Mouse (Mus musculus) limb, embryonic 11.5 days (tissue): ENCODE data around the gene Dglucy. TPM values are rescaled to one million over a fixed set of nuclear protein-coding genes. Genes with fewer than 3 reads are reported as not detected.

Source experiments
- ATAC-seq: fragments of 200-750 bp; cut with Nextera tagmentation; 2 replicates; pipeline ENCODE4 v1.8.0; 2017; ENCODE audit warnings: low read depth; ENCODE audit not compliant: insufficient number of reproducible peaks, low FRiP score, low TSS enrichment
- DNase-seq: peaks from one replicate; pipeline ENCODE4 v3.0.0-alpha.2; 2015; ENCODE audit warnings: low spot score
- H3K27ac ChIP-seq: fragments of 300-500 bp; sonication (generic); replicated peaks from 2 replicates; pipeline ENCODE4 v1.5.1; 2014; ENCODE audit warnings: low read depth, mild to moderate bottlenecking, low read length
- H3K27me3 ChIP-seq: fragments of 300-500 bp; sonication (generic); 2 replicates; pipeline ENCODE4 v1.6.1; 2014; ENCODE audit warnings: mild to moderate bottlenecking, low read length, mixed read lengths; ENCODE audit not compliant: control insufficient read depth, insufficient read depth
- H3K36me3 ChIP-seq: fragments of 300-500 bp; sonication (generic); 2 replicates; pipeline ENCODE4 v1.6.1; 2014; ENCODE audit warnings: mild to moderate bottlenecking, low read length, moderate library complexity, mixed read lengths; ENCODE audit not compliant: control insufficient read depth, insufficient read depth
- H3K4me1 ChIP-seq: fragments of 300-500 bp; sonication (generic); 2 replicates; pipeline ENCODE4 v1.6.1; 2014; ENCODE audit warnings: low read length, mixed read lengths; ENCODE audit not compliant: control insufficient read depth, insufficient read depth
- H3K4me2 ChIP-seq: fragments of 300-500 bp; sonication (generic); 2 replicates; pipeline ENCODE4 v1.6.1; 2014; ENCODE audit warnings: low read depth, mild to moderate bottlenecking, moderate library complexity; ENCODE audit not compliant: severe bottlenecking
- H3K4me3 ChIP-seq: fragments of 300-500 bp; sonication (generic); 2 replicates; pipeline ENCODE4 v1.5.1; 2014; ENCODE audit warnings: low read depth, low read length
- H3K9ac ChIP-seq: fragments of 300-500 bp; sonication (generic); 2 replicates; pipeline ENCODE4 v1.6.1; 2014; ENCODE audit warnings: mild to moderate bottlenecking, low read length
- H3K9me3 ChIP-seq: fragments of 300-500 bp; sonication (generic); 2 replicates; pipeline ENCODE4 v1.6.1; 2016; ENCODE audit warnings: low read length; ENCODE audit not compliant: control insufficient read depth
- WGBS: fragments of 180-500 bp; shearing (Covaris S2); extraction: QIAGEN DNeasy Blood & Tissue Kit; methylation state at CpG from one replicate; pipeline ENCODE4 v1.1.7; 2014; 5-methylcytosine and 5-hydroxymethylcytosine counted together
- polyA plus RNA-seq: library from polyadenylated mRNA; unstranded; fragments of >200 nt; fragmentation: Nextera tagmentation; extraction: Ambion mirVana; gene quantifications from 2 replicates; pipeline ENCODE4 v1.2.1, GENCODE M21; 2014

Gene Dglucy
- polyA plus RNA-seq: 0.28 and 0.36 TPM in 2 replicates

GRCm38 (mm10) chr12:100778934-100779865 lies at the start of gene Dglucy:
Gene Dglucy, plus strand, starts transcription at chr12:100779057.
- Histone ChIP-seq H3K4me1 (no peaks in the 10 kb centered on the region), H3K36me3 (no peaks in the 10 kb centered on the region), H3K9ac (no peak within 1 kb of the TSS), H3K4me2 (no peak within 1 kb of the TSS), H3K27ac (no peak within 1 kb of the TSS), H3K9me3 (no peaks in the 10 kb centered on the region), H3K27me3 (no peaks in the 10 kb centered on the region), H3K4me3 (no peak within 1 kb of the TSS)
- 76% methylated on average over 12 of the region's 12 CpGs for WGBS
- ATAC-seq: 0 out of 2 replicates have a peak, but pooled peaks have one; percentile 62
- DNase-seq: no peak

GRCm38 (mm10) chr12:100735156-100735555 lies 43.7 kb upstream of the Dglucy start:
- H3K4me1 ChIP-seq: no peaks in the 10 kb centered on the region
- H3K9ac ChIP-seq: no peak overlapping the region
- DNase-seq (no peak), ATAC-seq (no peak)
- no peak overlapping the region for H3K4me2 ChIP-seq
- H3K9me3 ChIP-seq: no peaks in the 10 kb centered on the region
- no peak overlapping the region for H3K4me3 ChIP-seq
- H3K27ac ChIP-seq: no peak overlapping the region
- H3K27me3 ChIP-seq: no peaks in the 10 kb centered on the region
- 52% methylated on average over 5 of the region's 5 CpGs for WGBS
- H3K36me3 ChIP-seq: no peaks in the 10 kb centered on the region

GRCm38 (mm10) chr12:100735581-100735980 lies 43.3 kb upstream of the Dglucy start:
- Histone ChIP-seq H3K4me3 (no peak overlapping the region), H3K27ac (no peak overlapping the region), H3K9me3 (no peaks in the 10 kb centered on the region), H3K27me3 (no peaks in the 10 kb centered on the region), H3K4me1 (no peaks in the 10 kb centered on the region), H3K4me2 (no peak overlapping the region), H3K36me3 (no peaks in the 10 kb centered on the region), H3K9ac (no peak overlapping the region)
- DNase-seq (no peak), ATAC-seq (no peak)
- WGBS: 69% methylated on average over 2 of the region's 2 CpGs

GRCm38 (mm10) chr12:100738498-100738897 lies 40.4 kb upstream of the Dglucy start:
- Histone ChIP-seq H3K27me3 (no peaks in the 10 kb centered on the region), H3K9ac (no peak overlapping the region), H3K9me3 (no peaks in the 10 kb centered on the region), H3K36me3 (no peaks in the 10 kb centered on the region), H3K4me2 (no peak overlapping the region), H3K27ac (no peak overlapping the region), H3K4me3 (no peak overlapping the region), H3K4me1 (no peaks in the 10 kb centered on the region)
- 78% methylated on average over 3 of the region's 3 CpGs for WGBS
- DNase-seq: no peak
- ATAC-seq: no peak

- H3K27me3 ChIP-seq: no peaks in the 10 kb centered on the region
- no peaks in the 10 kb centered on the region for H3K36me3 ChIP-seq
- H3K4me3 ChIP-seq: no peak overlapping the region
- H3K4me2 ChIP-seq: no peak overlapping the region
- no peaks in the 10 kb centered on the region for H3K4me1 ChIP-seq
- 84% methylated on average over 4 of the region's 4 CpGs for WGBS
- no peak overlapping the region for H3K27ac ChIP-seq
- H3K9me3 ChIP-seq: no peaks in the 10 kb centered on the region
- no peak for DNase-seq
- ATAC-seq: no peak
- H3K9ac ChIP-seq: no peak overlapping the region
These were observed 39.8 kb upstream of the Dglucy start for GRCm38 (mm10) chr12:100739011-100739570.

- no peak overlapping the region for H3K27ac ChIP-seq
- H3K36me3 ChIP-seq: no peaks in the 10 kb centered on the region
- H3K4me1 ChIP-seq: no peaks in the 10 kb centered on the region
- H3K4me2 ChIP-seq: no peak overlapping the region
- H3K9ac ChIP-seq: no peak overlapping the region
- H3K4me3 ChIP-seq: no peak overlapping the region
- 91% methylated on average over 5 of the region's 5 CpGs for WGBS
- no peaks in the 10 kb centered on the region for H3K27me3 ChIP-seq
- no peak for ATAC-seq
- no peak for DNase-seq
- no peaks in the 10 kb centered on the region for H3K9me3 ChIP-seq
These were observed 38.5 kb upstream of the Dglucy start for GRCm38 (mm10) chr12:100740313-100740712.

- Histone ChIP-seq H3K27me3 (no peaks in the 10 kb centered on the region), H3K9me3 (no peaks in the 10 kb centered on the region), H3K27ac (no peak overlapping the region), H3K4me2 (no peak overlapping the region), H3K4me3 (no peak overlapping the region), H3K4me1 (no peaks in the 10 kb centered on the region), H3K9ac (no peak overlapping the region), H3K36me3 (no peaks in the 10 kb centered on the region)
- no peak for ATAC-seq
- WGBS: 81% methylated on average over 2 of the region's 2 CpGs
- DNase-seq: no peak
These were observed 36.4 kb upstream of the Dglucy start for GRCm38 (mm10) chr12:100742468-100742867.

- H3K4me1 ChIP-seq: no peaks in the 10 kb centered on the region
- 65% methylated on average over 1 of the region's 1 CpGs for WGBS
- H3K9ac ChIP-seq: no peak overlapping the region
- H3K9me3 ChIP-seq: no peaks in the 10 kb centered on the region
- H3K27me3 ChIP-seq: no peaks in the 10 kb centered on the region
- H3K27ac ChIP-seq: no peak overlapping the region
- no peaks in the 10 kb centered on the region for H3K36me3 ChIP-seq
- H3K4me2 ChIP-seq: no peak overlapping the region
- DNase-seq (no peak), ATAC-seq (no peak)
- H3K4me3 ChIP-seq: no peak overlapping the region
These were observed 25.9 kb upstream of the Dglucy start for GRCm38 (mm10) chr12:100752977-100753376.
